Mouse (Mus musculus) heart, embryonic 15.5 days (tissue): ENCODE results near the gene Nans. TPM values are rescaled to one million over a fixed set of nuclear protein-coding genes. Genes with fewer than 3 reads are reported as not detected.
A peak's percentile ranks its signal among the peaks of the same experiment; 100 is the strongest.

Experiments used
- ATAC-seq: fragments of 200-750 bp; cut with Nextera tagmentation; replicated peaks from 2 replicates; pipeline ENCODE4 v1.8.0; 2017; ENCODE audit warnings: low read depth, moderate TSS enrichment; ENCODE audit not compliant: insufficient number of reproducible peaks, insufficient read depth, low FRiP score
- H3K27ac ChIP-seq: fragments of 300-500 bp; sonication (generic); 2 replicates; pipeline ENCODE4 v1.5.1; 2015; ENCODE audit warnings: mild to moderate bottlenecking, inconsistent platforms
- H3K27me3 ChIP-seq: fragments of 300-500 bp; sonication (generic); 2 replicates; pipeline ENCODE4 v1.6.1; 2015; ENCODE audit warnings: inconsistent platforms
- H3K36me3 ChIP-seq: fragments of 300-500 bp; sonication (generic); 2 replicates; pipeline ENCODE4 v1.6.1; 2015; ENCODE audit warnings: mild to moderate bottlenecking, inconsistent platforms
- H3K4me1 ChIP-seq: fragments of 300-500 bp; sonication (generic); replicated peaks from 2 replicates; pipeline ENCODE4 v1.6.1; 2015; ENCODE audit warnings: inconsistent platforms
- H3K4me2 ChIP-seq: fragments of 300-500 bp; sonication (generic); 2 replicates; pipeline ENCODE4 v1.6.1; 2015; ENCODE audit warnings: inconsistent platforms, mild to moderate bottlenecking, moderate library complexity
- H3K4me3 ChIP-seq: fragments of 300-500 bp; sonication (generic); 2 replicates; pipeline ENCODE4 v1.5.1; 2015; ENCODE audit warnings: mild to moderate bottlenecking, inconsistent platforms
- H3K9ac ChIP-seq: fragments of 300-500 bp; sonication (generic); 2 replicates; pipeline ENCODE4 v1.6.1; 2015; ENCODE audit warnings: mild to moderate bottlenecking, inconsistent platforms
- H3K9me3 ChIP-seq: fragments of 300-500 bp; sonication (generic); replicated peaks from 2 replicates; pipeline ENCODE4 v1.6.1; 2016; ENCODE audit warnings: inconsistent platforms
- WGBS: fragments of 180-500 bp; shearing (Covaris S2); methylation state at CpG from one replicate; pipeline ENCODE4 v1.1.7; 2015; ENCODE audit warnings: mixed read lengths; 5-methylcytosine and 5-hydroxymethylcytosine counted together
- polyA plus RNA-seq: library from polyadenylated mRNA; unstranded; fragments of >200 nt; fragmentation: Nextera tagmentation; extraction: Ambion mirVana; gene quantifications from 2 replicates; pipeline ENCODE4 v1.2.1, GENCODE M21; 2015

Gene Nans
- polyA plus RNA-seq, 1 experiment from 2014 or later = 48.0 TPM

- no peak overlapping the region for H3K27ac ChIP-seq
- no peak overlapping the region for H3K4me3 ChIP-seq
- ATAC-seq = no peak
- no peaks in the 10 kb centered on the region for H3K9me3 ChIP-seq
- no peak overlapping the region for H3K4me2 ChIP-seq
- H3K4me1 ChIP-seq = peaks cover 16% of the 10 kb centered on the region
- 79% methylated on average over 5 of the region's 5 CpGs for WGBS
- no peaks in the 10 kb centered on the region for H3K36me3 ChIP-seq
- H3K27me3 ChIP-seq = no peaks in the 10 kb centered on the region
- no peak overlapping the region for H3K9ac ChIP-seq
These were observed 1.7 kb upstream of the Nans start for GRCm38 (mm10) chr4:46487348-46487747.

GRCm38 (mm10) chr4:46493071-46493470 lies 4.0 kb downstream of the Nans start:
- H3K27ac ChIP-seq = no peak overlapping the region
- ATAC-seq = no peak
- peaks cover 5% of the 10 kb centered on the region; the same call in 1 of the 2 replicates for H3K4me1 ChIP-seq
- WGBS = 95% methylated on average over 6 of the region's 6 CpGs
- H3K4me3 ChIP-seq = no peak overlapping the region
- H3K27me3 ChIP-seq = no peaks in the 10 kb centered on the region
- no peaks in the 10 kb centered on the region for H3K9me3 ChIP-seq
- no peak overlapping the region for H3K9ac ChIP-seq
- no peak overlapping the region for H3K4me2 ChIP-seq
- peaks cover 18% of the 10 kb centered on the region for H3K36me3 ChIP-seq

GRCm38 (mm10) chr4:46495543-46495942 lies 6.5 kb downstream of the Nans start:
- Histone ChIP-seq H3K9ac (no peak overlapping the region), H3K27me3 (no peaks in the 10 kb centered on the region), H3K36me3 (peaks cover 31% of the 10 kb centered on the region), H3K27ac (no peak overlapping the region), H3K9me3 (no peaks in the 10 kb centered on the region), H3K4me3 (no peak overlapping the region), H3K4me2 (no peak overlapping the region), H3K4me1 (no peaks in the 10 kb centered on the region)
- ATAC-seq = no peak
- 89% methylated on average over 12 of the region's 12 CpGs for WGBS

GRCm38 (mm10) chr4:46497286-46497892 lies 8.3 kb downstream of the Nans start:
- no peak for ATAC-seq
- H3K9me3 ChIP-seq = no peaks in the 10 kb centered on the region
- no peak overlapping the region for H3K4me2 ChIP-seq
- peaks cover 47% of the 10 kb centered on the region for H3K36me3 ChIP-seq
- H3K9ac ChIP-seq = no peak overlapping the region
- H3K27me3 ChIP-seq = no peaks in the 10 kb centered on the region
- H3K4me1 ChIP-seq = no peaks in the 10 kb centered on the region
- H3K27ac ChIP-seq = no peak overlapping the region
- no peak overlapping the region for H3K4me3 ChIP-seq
- WGBS = 45% methylated on average over 4 of the region's 4 CpGs

GRCm38 (mm10) chr4:46498511-46498910 lies 9.5 kb downstream of the Nans start:
- H3K36me3 ChIP-seq = peaks cover 43% of the 10 kb centered on the region
- no peak for ATAC-seq
- H3K4me1 ChIP-seq = no peaks in the 10 kb centered on the region
- no peak overlapping the region for H3K4me2 ChIP-seq
- H3K27me3 ChIP-seq = no peaks in the 10 kb centered on the region
- H3K27ac ChIP-seq = no peak overlapping the region
- no peaks in the 10 kb centered on the region for H3K9me3 ChIP-seq
- H3K4me3 ChIP-seq = no peak overlapping the region
- 82% methylated on average over 3 of the region's 3 CpGs for WGBS
- H3K9ac ChIP-seq = no peak overlapping the region

GRCm38 (mm10) chr4:46498976-46499375 lies 9.9 kb downstream of the Nans start:
- H3K9ac ChIP-seq = no peak overlapping the region
- H3K4me3 ChIP-seq = no peak overlapping the region
- WGBS = 17% methylated on average over 4 of the region's 4 CpGs
- no peaks in the 10 kb centered on the region for H3K9me3 ChIP-seq
- peaks cover 39% of the 10 kb centered on the region for H3K36me3 ChIP-seq
- H3K4me1 ChIP-seq = no peaks in the 10 kb centered on the region
- H3K27me3 ChIP-seq = no peaks in the 10 kb centered on the region
- no peak overlapping the region for H3K27ac ChIP-seq
- ATAC-seq = no peak
- H3K4me2 ChIP-seq = no peak overlapping the region

- H3K36me3 ChIP-seq = peaks cover 35% of the 10 kb centered on the region
- ATAC-seq = no peak
- peaks cover 7% of the 10 kb centered on the region for H3K4me1 ChIP-seq
- 73% methylated on average over 16 of the region's 16 CpGs for WGBS
- H3K4me3 ChIP-seq = no peak overlapping the region
- H3K9ac ChIP-seq = no peak overlapping the region
- no peaks in the 10 kb centered on the region for H3K27me3 ChIP-seq
- H3K4me2 ChIP-seq = no peak overlapping the region
- no peaks in the 10 kb centered on the region for H3K9me3 ChIP-seq
- no peak overlapping the region for H3K27ac ChIP-seq
These were observed 13.8 kb downstream of the Nans start for GRCm38 (mm10) chr4:46502606-46503502.

GRCm38 (mm10) chr4:46503881-46504280 lies 14.8 kb downstream of the Nans start:
- no peaks in the 10 kb centered on the region for H3K9me3 ChIP-seq
- ATAC-seq = no peak
- no peak overlapping the region for H3K4me2 ChIP-seq
- no peak overlapping the region for H3K4me3 ChIP-seq
- peaks cover 10% of the 10 kb centered on the region for H3K4me1 ChIP-seq
- WGBS = 58% methylated on average over 3 of the region's 3 CpGs
- H3K27ac ChIP-seq = no peak overlapping the region
- H3K27me3 ChIP-seq = no peaks in the 10 kb centered on the region
- H3K36me3 ChIP-seq = peaks cover 35% of the 10 kb centered on the region
- no peak overlapping the region for H3K9ac ChIP-seq

GRCm38 (mm10) chr4:46505361-46506057 lies 16.5 kb downstream of the Nans start:
- Histone ChIP-seq H3K4me3 (no peak overlapping the region), H3K9me3 (no peaks in the 10 kb centered on the region), H3K4me1 (peaks cover 10% of the 10 kb centered on the region), H3K4me2 (no peak overlapping the region), H3K27ac (no peak overlapping the region), H3K27me3 (no peaks in the 10 kb centered on the region), H3K9ac (no peak overlapping the region), H3K36me3 (peaks cover 22% of the 10 kb centered on the region)
- 64% methylated on average over 8 of the region's 8 CpGs for whole genome bisulfite sequencing
- no peak for ATAC-seq

- Histone ChIP-seq H3K9ac (peak overlapping the region; percentile 54), H3K4me1 (peaks cover 10% of the 10 kb centered on the region), H3K27me3 (no peaks in the 10 kb centered on the region), H3K4me2 (peak overlapping the region; percentile 99), H3K27ac (peak overlapping the region; percentile 49; the same call in 1 of the 2 replicates), H3K36me3 (peaks cover 9% of the 10 kb centered on the region; the same call in 1 of the 2 replicates), H3K4me3 (peak overlapping the region; percentile 76), H3K9me3 (no peaks in the 10 kb centered on the region)
- WGBS = under 1% methylated on average over 94 of the region's 94 CpGs
- peak; percentile 99 for ATAC-seq
These were observed 18.0 kb downstream of the Nans start for GRCm38 (mm10) chr4:46506801-46507610.
